Mouse (Mus musculus) kidney, postnatal 0 days (tissue): Measurements from ENCODE around the gene Ctbp2. TPM values are rescaled to one million over a fixed set of nuclear protein-coding genes. Genes with fewer than 3 reads are reported as not detected.
A peak's percentile ranks its signal among the peaks of the same experiment; 100 is the strongest.

Experiments used
- ATAC-seq: fragments of 200-750 bp; cut with Nextera tagmentation; replicated peaks from 2 replicates; pipeline ENCODE4 v1.8.0; 2017; ENCODE audit warnings: low read depth, moderate number of reproducible peaks, moderate TSS enrichment, moderate library complexity; ENCODE audit not compliant: low FRiP score
- DNase-seq: peaks from one replicate; pipeline ENCODE4 v3.0.0-alpha.2; 2016; ENCODE audit warnings: low spot score
- H3K27ac ChIP-seq: fragments of 300-500 bp; sonication (generic); 2 replicates; pipeline ENCODE4 v1.5.1; 2014; ENCODE audit warnings: mild to moderate bottlenecking
- H3K27me3 ChIP-seq: fragments of 300-500 bp; sonication (generic); 2 replicates; pipeline ENCODE4 v1.6.1; 2014; ENCODE audit warnings: low read length, mixed read lengths; ENCODE audit not compliant: insufficient read depth
- H3K36me3 ChIP-seq: fragments of 300-500 bp; sonication (generic); 2 replicates; pipeline ENCODE4 v1.6.1; 2014; ENCODE audit warnings: low read length, mixed read lengths; ENCODE audit not compliant: insufficient read depth
- H3K4me1 ChIP-seq: fragments of 300-500 bp; sonication (generic); replicated peaks from 2 replicates; pipeline ENCODE4 v1.6.1; 2014; ENCODE audit warnings: antibody characterized with exemption, low read length, mixed read lengths; ENCODE audit not compliant: insufficient read depth
- H3K4me2 ChIP-seq: fragments of 300-500 bp; sonication (generic); 2 replicates; pipeline ENCODE4 v1.6.1; 2014; ENCODE audit warnings: mild to moderate bottlenecking, low read length, moderate library complexity, mixed read lengths
- H3K4me3 ChIP-seq: fragments of 300-500 bp; sonication (generic); replicated peaks from 2 replicates; pipeline ENCODE4 v1.5.1; 2014; ENCODE audit warnings: low read depth, low read length
- H3K9ac ChIP-seq: fragments of 300-500 bp; sonication (generic); 2 replicates; pipeline ENCODE4 v1.6.1; 2014; ENCODE audit warnings: low read depth, low read length
- H3K9me3 ChIP-seq: fragments of 300-500 bp; sonication (generic); replicated peaks from 2 replicates; pipeline ENCODE4 v1.6.1; 2016; ENCODE audit warnings: low read length, inconsistent platforms, mixed read lengths
- CTCF ChIP-seq: IDR thresholded peaks from 2 replicates; pipeline ENCODE4 v1.5.1; 2016; ENCODE audit warnings: antibody characterized with exemption, low read depth, mild to moderate bottlenecking, moderate library complexity
- WGBS: fragments of 180-500 bp; shearing (Covaris S2); extraction: QIAGEN DNeasy Blood & Tissue Kit; methylation state at CpG from one replicate; pipeline ENCODE4 v1.1.7; 2014; 5-methylcytosine and 5-hydroxymethylcytosine counted together
- polyA plus RNA-seq: library from polyadenylated mRNA; unstranded; fragments of >200 nt; fragmentation: Nextera tagmentation; extraction: Ambion mirVana; gene quantifications from 2 replicates; pipeline ENCODE4 v1.2.1, GENCODE M21; 2015

Ctbp2 gene
- polyA plus RNA-seq, 1 experiment from 2014 or later, result 89.1 TPM

DNA sequence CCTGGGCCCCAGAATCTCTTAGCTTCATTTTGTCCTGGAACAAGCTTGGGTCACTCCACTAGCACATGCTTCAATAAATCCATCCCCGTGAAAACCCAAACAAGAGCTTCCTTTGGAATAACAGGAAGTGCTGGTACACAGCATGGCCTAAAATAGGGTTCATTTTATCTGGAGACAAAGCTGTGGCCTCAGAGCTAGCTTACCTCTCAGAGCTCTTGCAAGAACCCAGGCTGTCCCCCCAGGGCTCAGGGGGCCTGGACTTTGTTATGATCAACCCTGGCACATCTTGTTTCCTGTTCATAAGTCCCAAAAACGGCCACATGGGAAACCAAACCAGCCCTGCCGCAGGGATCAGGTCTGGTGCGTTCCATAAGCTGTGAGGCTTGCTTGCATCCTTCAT lies 86.5 kb downstream of the Ctbp2 start:
- Histone ChIP-seq H3K4me2 (no peak overlapping the region), H3K4me1 (peaks cover 48% of the 10 kb centered on the region), H3K27me3 (no peaks in the 10 kb centered on the region), H3K9me3 (no peaks in the 10 kb centered on the region), H3K27ac (peak overlapping the region; percentile 77), H3K36me3 (no peaks in the 10 kb centered on the region), H3K9ac (no peak overlapping the region), H3K4me3 (no peak overlapping the region)
- DNase-seq (no peak), ATAC-seq (no peak)
- WGBS, result 35% methylated on average over 4 of the region's 4 CpGs
- no peak for TF ChIP-seq CTCF

DNA sequence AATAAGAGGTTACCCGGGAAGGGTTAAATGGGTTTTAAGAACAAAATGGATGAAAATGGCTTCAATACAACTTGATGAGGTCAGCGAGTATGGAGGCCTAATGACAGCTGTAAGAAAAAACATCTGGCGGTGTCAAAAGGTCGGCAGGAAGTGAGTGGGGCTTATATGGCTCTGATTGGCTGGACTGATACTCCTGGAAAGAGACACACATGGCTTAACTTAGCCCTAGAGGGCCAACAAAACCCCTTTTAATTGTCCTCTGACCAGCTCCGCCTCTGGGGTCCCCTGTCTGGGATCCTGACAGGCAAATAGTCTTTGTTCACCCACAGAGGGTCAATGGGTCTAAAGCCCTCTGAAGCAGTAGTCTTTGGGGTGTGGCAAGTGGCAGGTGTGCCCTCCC lies 86.9 kb downstream of the Ctbp2 start:
- Histone ChIP-seq H3K9ac (no peak overlapping the region), H3K27me3 (no peaks in the 10 kb centered on the region), H3K4me2 (no peak overlapping the region), H3K27ac (peak overlapping the region; percentile 77), H3K4me3 (no peak overlapping the region), H3K4me1 (peaks cover 45% of the 10 kb centered on the region), H3K36me3 (no peaks in the 10 kb centered on the region), H3K9me3 (no peaks in the 10 kb centered on the region)
- DNase-seq (peak; percentile 83), ATAC-seq (no peak)
- TF ChIP-seq CTCF, result no peak
- 42% methylated on average over 5 of the region's 5 CpGs for WGBS

DNA sequence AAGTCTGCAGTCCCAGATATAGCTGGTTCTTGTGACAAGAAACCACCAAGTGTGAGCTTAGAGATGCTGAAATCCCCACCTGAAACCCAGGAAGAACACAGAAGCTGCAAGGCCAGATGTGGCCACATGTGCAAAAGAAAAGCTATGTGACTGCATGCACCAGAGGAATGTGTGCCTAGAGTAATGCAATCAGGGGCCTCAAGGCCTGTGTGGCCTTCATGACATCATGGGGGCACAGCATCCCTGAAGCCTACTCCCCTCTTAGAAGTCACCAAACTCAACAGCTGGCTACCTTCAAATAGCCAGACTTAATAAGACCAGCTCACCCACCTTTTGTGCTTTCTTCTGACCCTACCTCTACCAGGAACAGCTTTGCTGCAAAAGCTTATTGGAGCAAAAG lies 88.3 kb downstream of the Ctbp2 start:
- no peak for TF ChIP-seq CTCF
- no peak for ATAC-seq

DNA sequence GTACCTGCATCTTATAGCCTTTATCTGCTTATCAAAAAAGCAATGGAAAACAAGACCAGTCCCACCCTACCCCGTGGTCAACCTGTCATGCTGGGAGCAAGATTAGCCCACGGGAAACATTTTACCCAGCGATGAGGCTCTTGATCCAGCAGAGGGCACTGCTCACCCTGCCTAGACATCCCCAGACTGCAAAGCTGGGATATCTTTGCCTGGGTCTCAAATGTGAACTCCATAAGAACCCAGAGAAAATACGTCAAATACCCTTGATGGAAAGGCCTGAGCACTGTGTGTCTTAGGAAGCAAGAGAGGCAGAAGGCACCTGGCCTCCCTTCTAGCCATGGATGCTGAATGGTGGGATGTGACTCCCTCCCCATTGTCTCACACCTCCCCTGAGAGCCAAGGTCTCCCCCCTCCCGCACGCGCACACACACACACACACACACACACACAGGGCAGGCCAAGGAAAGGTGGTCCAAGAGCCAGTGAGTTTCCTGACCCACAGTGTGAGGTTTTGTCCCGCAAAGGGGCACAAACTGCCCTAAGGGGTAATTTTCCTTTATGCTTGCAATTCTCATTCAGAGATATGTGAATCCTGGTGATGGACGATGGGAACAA lies 91.5 kb downstream of the Ctbp2 start:
- ATAC-seq, result peak; percentile 50; the same call in 1 of the 2 replicates
- DNase-seq, result peak; percentile 90
- Histone ChIP-seq H3K4me1 (peaks cover 23% of the 10 kb centered on the region), H3K9ac (no peak overlapping the region), H3K27ac (0 out of 2 replicates have a peak overlapping the region, but pooled peaks have one; percentile 57), H3K4me3 (no peak overlapping the region), H3K27me3 (no peaks in the 10 kb centered on the region), H3K4me2 (no peak overlapping the region), H3K36me3 (no peaks in the 10 kb centered on the region), H3K9me3 (no peaks in the 10 kb centered on the region)
- TF ChIP-seq CTCF, result peak; percentile 93
- WGBS, result 39% methylated on average over 9 of the region's 9 CpGs

More for the DNA sequence above, 88.3 kb downstream of the Ctbp2 start:
- no peak for DNase-seq
- Histone ChIP-seq H3K4me3 (no peak overlapping the region), H3K4me1 (peaks cover 34% of the 10 kb centered on the region), H3K36me3 (no peaks in the 10 kb centered on the region), H3K27me3 (no peaks in the 10 kb centered on the region), H3K9ac (no peak overlapping the region), H3K9me3 (no peaks in the 10 kb centered on the region), H3K4me2 (no peak overlapping the region), H3K27ac (no peak overlapping the region; the same call in 1 of the 2 replicates)

DNA sequence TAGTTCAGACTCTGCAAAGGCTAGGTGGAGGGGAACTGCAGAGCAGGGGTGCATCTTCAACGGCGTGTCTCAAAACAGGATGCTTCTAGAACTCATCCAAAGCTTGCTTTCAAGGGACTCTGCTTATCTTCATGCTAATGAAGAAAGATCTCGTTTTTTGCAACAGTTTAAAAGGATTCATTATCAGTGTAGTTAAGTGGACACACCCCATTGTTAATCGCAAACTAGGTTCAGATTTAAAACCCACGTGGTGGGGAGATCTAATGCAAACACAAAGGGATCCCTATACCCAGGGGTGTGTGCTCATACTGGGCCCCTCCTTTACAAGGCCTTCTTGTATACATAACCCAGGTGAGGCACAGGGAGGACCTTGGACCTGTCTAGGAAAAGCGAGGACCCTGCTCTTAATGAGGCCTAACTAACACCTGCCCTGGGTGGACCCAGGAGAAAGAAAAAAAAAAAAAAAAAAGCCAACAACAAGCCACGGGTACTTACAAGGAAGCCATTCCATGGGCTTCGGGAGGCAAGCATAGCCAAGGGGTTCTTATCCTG lies 94.6 kb downstream of the Ctbp2 start:
- Histone ChIP-seq H3K36me3 (no peaks in the 10 kb centered on the region), H3K4me3 (no peak overlapping the region), H3K4me2 (no peak overlapping the region), H3K27ac (no peak overlapping the region), H3K9me3 (no peaks in the 10 kb centered on the region), H3K27me3 (no peaks in the 10 kb centered on the region), H3K9ac (no peak overlapping the region), H3K4me1 (peaks cover 14% of the 10 kb centered on the region; the same call in 1 of the 2 replicates)
- no peak for TF ChIP-seq CTCF
- ATAC-seq, result no peak; the same call in 1 of the 2 replicates
- DNase-seq, result no peak
- WGBS, result 57% methylated on average over 8 of the region's 8 CpGs

DNA sequence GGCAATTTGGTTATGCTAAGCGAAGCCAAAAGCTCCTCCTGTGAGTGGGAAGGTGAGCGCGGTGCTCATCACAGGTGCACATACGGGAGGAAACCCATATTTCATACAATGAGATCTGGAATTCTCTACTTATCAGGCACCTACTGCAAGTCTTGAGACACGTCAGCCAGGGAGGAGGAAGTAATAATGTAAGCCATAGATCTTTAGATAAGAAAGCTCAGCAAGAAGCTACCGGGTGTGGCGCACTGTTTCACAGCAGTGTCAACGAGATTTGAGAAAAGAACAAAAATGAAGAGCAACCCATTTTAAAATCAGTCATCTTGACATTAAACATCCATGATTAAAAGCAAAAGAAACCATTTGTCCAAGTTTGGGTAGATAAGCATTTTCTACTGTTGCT lies 95.2 kb downstream of the Ctbp2 start:
- 76% methylated on average over 8 of the region's 8 CpGs for WGBS
- peaks cover 12% of the 10 kb centered on the region; the same call in 1 of the 2 replicates for H3K4me1 ChIP-seq
- DNase-seq (no peak), ATAC-seq (no peak)
- no peaks in the 10 kb centered on the region for H3K36me3 ChIP-seq
- no peak overlapping the region for H3K4me3 ChIP-seq
- no peak overlapping the region for H3K4me2 ChIP-seq
- no peak overlapping the region for H3K9ac ChIP-seq
- H3K27ac ChIP-seq, result no peak overlapping the region
- no peak for TF ChIP-seq CTCF
- H3K27me3 ChIP-seq, result no peaks in the 10 kb centered on the region
- no peaks in the 10 kb centered on the region for H3K9me3 ChIP-seq

DNA sequence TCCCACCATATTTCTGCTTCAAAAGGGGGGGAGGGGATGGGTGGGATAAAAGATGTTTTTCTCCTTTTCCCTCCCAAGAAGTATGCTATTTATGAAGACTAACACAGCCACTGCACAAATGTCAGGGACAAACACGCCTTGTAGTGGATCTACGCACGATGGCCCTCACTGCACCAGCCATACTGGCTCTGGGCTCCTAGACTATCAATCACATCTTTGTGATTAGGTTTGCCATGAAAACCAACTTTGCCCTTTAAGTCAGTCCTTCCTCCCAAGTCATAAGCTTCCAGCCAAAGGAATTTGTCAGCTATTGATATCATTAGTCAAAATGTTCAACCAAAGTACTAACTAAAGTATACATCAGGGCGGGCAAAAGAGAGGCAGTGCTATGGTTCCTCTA lies 96.2 kb downstream of the Ctbp2 start:
- no peaks in the 10 kb centered on the region for H3K36me3 ChIP-seq
- H3K27ac ChIP-seq, result no peak overlapping the region
- no peak overlapping the region for H3K9ac ChIP-seq
- H3K4me2 ChIP-seq, result no peak overlapping the region
- H3K4me1 ChIP-seq, result 0 out of 2 replicates have a peak, but pooled peaks cover 3% of the 10 kb centered on the region
- DNase-seq, result no peak
- TF ChIP-seq CTCF, result no peak
- H3K9me3 ChIP-seq, result no peaks in the 10 kb centered on the region
- H3K4me3 ChIP-seq, result no peak overlapping the region
- no peaks in the 10 kb centered on the region for H3K27me3 ChIP-seq
- 95% methylated on average over 4 of the region's 4 CpGs for WGBS
- no peak for ATAC-seq
